Mouse (Mus musculus): ENCODE data around the gene Miga1.
"Not testable (repeated sequence)": the region's sequence is repeated elsewhere in the genome, so short reads cannot be mapped to it uniquely, and the experiment has no call there.

Gene Miga1

DNA sequence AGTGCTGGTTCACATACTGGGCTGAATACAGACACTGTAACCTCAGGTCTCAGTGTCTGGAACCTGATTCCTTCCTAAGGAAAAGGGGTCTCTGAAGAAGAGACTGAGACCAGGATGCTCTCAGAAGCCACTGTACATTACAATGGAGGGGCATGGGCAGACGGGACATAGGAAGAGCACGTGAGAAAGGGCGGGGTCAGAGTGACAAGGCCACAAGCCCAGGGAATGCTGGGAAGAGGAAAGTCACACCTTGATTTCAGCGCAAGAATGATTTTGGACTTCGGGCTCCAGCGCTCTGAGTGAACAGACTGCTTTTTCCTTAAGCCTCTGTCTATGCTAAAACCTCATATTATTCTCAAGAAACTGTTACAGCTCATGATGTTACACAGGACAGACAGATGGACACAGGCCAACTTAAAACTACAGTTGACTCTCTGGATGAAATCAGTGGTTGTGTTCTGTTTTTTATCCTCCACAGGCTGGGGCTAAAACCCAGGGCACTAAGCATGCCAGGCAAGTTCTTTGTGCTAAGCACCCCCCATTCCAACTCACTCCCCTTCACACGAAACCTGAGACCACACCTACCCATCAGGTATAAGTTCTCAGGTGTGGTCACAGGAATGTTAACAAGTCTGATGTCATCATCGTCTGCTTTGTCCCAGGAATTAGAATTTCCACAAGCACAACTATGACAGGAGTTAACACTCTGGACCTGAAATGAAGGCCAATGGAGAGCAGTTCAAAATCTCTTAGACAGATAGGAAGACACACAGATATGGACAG is 18.3 kb downstream of the Miga1 start:
- no peak for DNase-seq (ENCODE audit: low spot score)

DNA sequence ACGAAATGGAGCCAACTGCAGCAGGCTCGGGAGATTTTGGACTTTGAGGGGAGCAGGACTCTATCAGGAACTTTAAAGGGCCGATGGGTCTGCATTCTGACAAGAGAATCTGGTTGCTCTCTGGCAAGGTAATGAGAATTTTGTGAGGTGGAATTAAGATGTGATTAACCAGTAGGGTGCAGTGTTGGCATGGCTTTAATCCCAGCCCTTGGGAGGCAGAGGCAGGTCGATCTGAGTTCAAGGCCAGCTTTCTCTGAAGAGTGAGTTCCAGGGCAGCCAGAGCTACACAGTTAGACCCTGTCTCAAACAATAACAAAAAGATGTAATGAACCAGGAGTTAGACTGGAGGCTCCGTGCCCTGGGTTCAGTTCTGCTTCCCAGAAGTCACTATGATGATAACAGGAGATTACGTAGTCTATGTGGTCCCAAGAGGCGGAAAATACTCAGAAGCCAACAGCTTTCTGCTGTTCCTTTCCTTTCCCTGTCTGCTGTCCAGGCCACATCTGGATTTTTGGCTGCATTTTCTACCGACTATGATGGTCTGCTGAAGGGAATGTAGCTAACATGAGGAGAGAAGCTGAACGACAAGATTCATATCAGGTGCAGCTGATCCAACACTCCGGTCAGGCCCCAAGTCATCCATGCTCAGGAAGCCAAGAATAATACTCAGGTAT is 19.1 kb downstream of the Miga1 start:
- no peak for DNase-seq (ENCODE audit: low spot score)

DNA sequence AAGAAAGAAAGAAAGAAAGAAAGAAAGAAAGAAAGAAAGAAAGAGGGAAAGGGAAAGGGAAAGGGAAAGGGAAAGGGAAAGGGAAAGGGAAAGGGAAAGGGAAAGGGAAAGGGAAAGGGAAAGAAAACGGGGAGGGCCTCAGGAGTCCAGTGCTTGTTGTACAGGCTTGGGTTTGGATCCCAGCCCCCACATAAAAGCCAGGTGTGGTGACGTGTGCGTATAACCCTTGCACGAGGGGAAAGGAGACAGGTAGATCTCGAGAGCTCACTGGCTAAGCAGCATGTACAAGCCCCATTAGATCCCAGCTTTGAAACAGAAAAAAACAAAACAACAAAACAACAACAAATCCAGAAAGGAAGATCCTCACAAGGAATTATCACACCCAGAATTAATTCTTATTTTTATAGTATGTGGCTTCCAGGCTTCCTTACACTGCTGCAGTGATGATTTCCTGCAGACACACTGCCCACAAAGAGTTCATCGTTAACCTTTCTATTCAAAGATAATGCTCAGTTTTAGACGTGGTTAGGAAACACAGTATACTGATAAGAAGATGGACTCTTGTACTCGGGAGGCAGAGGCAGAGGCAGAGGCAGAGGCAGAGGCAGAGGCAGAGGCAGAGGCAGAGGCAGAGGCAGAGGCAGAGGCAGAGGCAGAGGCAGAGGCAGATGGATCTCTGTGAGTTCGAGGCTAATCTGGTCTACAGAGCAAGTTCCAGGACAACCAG is 23.6 kb downstream of the Miga1 start:
- DNase-seq (ENCODE audit: low spot score) = not testable (repeated sequence)

DNA sequence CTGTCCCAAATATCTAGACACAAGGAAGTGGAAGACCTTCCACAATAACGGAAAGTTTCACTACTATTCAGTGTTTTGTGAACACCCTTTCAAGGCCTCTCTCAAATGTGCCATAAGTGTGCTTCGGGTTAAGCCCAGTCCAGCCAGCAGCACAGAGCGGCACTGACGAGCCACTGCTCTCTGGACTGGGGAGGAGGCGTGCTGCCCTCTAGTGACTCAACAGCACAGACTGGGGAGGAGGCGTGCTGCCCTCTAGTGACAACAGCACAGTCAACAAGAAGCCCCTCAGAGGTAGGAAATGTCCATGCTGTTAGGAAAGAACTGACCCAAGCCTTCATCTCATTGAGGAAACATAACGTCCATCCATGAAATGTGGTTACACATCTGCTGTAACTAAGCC is 24.6 kb downstream of the Miga1 start:
- DNase-seq (ENCODE audit: low spot score) = peak; percentile 87

DNA sequence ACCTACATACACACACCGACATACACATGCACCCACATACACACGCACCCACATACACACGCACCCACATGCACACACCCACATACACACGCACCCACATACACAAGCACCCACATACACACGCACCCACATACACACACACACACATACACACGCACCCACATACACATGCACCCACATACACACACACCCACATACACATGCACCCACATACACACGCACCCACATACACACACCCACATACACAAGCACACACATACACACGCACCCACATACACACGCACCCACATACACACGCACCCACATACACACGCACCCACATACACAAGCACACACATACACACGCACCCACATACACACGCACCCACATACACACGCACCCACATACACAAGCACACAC is 25.5 kb downstream of the Miga1 start:
- DNase-seq (ENCODE audit: low spot score) = not testable (repeated sequence)

DNA sequence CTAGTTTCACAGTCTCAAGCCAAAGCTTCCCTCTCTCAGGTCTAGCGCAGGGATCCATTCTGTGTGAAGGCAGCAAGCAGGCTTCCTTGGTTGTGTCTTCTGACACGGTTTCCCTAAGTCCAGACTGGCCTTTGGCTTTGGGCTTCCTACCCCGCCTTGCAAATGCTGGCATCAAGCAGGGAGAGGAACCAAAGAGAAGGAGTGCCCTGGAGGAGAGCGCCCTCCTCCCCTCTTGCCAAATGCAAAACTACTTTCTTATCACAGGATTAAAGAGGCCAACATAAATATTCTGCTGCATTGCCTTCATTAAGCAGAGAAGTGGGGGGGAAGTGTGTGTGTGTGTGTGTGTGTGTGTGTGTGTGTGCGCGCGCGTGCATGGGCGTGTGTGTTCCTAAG is 31.0 kb downstream of the Miga1 start:
- DNase-seq (ENCODE audit: low spot score) = no peak

DNA sequence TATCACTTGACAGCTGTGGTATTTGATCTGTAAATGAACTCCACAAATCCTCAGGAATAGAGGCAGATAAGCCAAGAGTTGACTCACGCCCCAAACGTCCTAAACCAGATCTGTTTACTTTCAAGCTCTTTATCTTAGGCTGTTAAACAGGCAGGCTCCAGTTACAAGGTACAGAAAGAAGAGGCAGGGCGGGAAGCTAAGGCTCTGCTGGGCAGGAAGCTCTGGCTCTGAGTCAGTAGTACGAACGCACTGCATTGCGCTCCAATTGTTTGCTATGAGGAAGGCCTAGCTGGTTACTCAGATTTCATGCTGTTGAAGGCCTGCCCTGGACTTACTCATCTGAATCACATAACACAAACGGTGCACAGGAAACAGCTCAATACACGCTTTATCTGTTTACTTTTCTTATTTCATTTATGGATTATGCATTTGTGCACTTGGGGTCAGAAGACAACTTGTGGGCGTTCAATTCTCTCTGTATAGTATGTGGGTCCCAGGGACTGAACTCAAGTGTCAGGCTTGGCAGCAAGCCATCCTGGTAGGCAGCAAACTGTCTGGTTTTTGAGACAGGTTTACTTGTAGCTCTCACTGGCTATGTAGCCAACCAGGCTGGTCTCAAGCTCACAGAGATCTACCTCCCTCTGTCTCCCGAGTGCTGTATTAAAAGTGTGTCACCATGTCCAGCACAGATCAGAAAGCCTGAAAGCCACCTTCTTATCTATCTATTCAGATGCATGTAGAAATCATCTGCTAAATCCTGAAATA is 31.5 kb downstream of the Miga1 start:
- DNase-seq (ENCODE audit: low spot score) = no peak

DNA sequence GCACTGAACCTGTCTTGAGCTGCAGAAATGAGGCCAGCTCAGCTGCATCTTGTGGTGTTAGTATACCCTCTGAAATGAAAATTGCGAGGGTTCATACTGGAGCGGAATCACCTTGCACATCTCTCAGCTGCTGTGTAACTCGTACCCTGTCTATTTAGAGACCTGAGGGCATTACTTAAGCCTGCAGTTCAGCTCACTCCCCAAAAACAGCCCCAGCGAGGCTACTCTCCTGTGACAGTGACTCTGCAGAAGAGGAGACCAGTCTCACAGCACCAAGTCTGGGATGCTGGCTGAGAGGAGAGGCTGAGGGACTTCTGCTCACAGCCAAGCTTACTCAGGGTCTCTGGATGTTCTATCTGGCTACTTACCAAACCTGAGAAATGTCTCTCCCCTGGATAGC is 34.2 kb downstream of the Miga1 start:
- DNase-seq (ENCODE audit: low spot score) = no peak

DNA sequence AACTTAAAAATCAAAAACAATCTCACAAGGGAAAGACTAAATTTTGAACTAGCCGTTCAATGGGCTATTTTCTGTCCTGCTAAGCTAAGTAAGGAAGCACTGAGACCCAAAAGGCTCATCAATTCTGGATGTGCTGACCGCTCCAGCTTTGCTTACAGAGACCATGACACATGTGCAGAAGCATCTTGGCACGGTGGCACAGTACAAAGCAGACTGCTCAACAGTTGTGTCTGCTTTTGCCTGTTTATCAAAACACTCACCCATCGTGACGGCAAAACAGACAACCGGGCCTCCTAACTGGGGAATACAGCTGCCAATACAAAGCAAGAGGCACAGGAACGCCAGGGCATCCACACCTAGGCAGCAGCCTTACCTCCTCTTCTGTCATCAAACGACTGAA is 35.1 kb downstream of the Miga1 start:
- DNase-seq (ENCODE audit: low spot score) = no peak

DNA sequence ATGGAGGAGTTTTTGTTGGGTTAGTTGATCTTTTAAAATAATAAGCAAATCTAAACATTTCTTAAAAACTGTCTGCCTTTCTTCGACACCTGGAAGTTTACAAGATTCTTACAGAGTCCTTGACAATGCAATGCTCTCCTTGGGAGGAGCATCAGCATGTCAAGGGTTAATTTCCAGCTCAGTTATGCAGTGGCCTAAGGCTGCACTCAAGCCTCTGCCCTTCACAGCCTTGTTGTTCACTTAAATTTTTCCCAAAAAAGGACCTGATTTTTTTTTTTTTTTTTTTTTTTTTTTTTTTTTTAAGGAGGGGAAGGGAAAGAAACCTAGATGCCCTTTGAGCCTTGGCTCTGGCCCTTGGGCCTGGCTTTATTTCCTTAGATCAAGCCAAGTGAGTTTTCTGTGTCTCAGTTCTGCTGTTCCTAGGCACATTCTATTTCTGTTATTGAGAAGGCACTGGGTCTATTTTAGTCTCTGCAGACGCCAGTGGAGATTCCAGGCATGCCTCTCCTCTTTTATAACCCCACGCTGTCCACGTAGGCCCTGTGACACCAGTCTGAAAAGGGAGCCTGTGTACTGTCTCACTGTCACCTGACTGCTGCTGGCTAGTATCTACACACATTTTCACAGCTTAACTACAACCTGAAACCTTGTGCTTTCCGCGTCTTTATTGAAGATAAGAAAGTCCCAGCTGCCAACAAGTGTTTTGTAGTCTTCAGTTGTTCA is 36.0 kb downstream of the Miga1 start:
- DNase-seq (ENCODE audit: low spot score) = no peak

DNA sequence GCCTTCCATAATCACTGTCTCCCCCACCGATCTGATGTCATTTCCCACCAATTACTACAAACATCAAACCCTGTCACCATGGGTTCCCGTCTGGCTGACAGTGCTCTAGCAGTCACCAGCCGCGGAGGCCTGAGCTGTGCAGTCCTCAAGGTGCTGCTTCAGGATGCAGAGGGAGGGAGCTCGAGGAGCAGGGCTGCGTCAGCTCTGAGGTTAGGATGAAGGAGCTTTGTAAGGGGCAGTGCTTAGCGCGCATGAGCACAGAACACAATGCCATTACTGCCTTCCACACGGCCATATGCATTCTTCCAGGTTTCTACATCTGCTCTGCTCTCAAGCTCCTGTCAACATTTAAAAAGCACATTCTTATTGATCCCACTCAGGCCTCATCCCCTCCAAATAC is 37.2 kb downstream of the Miga1 start:
- DNase-seq (ENCODE audit: low spot score) = no peak

DNA sequence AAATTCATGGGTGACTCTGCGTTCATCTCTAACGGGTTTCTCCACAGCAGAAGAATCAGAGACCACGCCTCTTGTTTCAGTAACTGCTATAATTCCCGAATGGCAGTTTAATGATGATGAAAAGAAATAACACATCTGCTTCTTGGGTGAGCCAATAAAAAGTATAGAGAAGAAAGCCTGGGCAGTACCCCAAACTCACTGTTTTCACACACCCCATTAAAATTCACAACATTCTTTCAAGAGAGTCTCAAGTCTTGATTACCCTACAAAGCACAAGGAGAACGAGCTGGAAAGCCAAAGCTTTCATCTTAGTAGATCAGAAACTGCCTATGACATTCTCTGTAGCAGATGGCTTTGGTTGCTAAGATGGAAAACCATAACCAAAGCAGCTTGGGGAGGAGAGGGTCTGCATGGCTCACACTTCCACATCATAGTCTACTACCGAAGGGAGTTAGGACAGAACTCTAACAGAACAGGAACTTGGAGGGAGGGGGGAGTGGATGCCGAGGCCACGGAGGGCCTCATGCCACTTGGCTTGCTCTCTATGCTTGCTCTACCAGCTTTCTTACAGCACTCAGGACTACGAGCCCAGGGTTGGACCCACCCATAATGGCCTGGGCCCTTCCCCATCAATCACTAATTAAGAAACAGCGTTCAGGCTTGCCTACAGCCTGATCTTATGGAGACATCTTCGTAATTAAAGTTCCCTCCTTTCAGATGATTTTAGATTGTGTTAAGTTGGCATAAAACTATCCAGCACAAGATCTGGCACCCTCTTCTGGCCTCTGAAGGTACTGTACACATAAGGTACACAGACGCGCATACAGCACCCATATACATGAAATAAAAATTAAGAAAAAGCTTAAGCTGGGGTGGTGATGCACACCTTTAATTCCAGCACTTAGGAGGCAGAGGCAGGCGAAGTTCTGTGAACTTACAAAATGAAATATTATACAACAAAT is 39.5 kb downstream of the Miga1 start:
- DNase-seq (ENCODE audit: low spot score) = no peak

DNA sequence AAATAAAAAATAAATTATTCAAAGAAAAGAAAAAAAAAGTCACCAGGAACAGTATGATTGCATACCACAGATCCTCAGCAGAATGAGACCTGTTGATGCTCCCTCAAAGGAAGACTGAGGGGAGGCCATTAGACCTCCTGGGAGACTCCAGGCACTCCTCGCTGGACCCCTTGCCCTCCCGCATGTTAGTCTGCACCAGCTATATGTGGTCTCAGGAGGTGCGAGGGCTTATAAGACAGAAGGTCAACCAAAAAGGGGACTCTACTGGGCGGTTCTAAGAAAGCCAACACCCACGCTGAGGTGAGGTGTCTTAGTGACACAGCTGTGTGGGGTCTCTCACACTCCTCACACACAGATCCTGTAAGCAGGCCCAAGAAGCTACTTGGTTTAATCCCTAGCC is 44.3 kb downstream of the Miga1 start:
- no peak for DNase-seq (ENCODE audit: low spot score)

DNA sequence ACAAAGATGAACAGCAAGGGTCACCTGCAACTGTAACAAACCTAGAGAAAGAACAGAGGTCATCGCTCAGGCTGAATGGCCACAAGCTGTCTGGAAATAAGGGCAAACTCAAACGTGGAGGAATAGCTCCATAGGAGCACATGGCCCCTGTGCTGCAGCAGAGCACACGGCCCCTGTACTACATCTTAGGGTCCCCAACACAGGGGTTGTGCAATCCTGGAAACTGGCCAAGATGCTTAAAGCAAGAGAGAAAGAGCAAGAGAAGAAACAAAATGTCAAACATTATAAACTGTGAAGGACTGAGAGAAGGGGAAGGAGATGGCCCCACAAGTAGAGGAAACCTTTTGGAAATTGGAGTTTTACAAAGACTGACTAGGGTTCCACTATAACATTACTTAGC is 45.8 kb downstream of the Miga1 start:
- DNase-seq (ENCODE audit: low spot score) = no peak

DNA sequence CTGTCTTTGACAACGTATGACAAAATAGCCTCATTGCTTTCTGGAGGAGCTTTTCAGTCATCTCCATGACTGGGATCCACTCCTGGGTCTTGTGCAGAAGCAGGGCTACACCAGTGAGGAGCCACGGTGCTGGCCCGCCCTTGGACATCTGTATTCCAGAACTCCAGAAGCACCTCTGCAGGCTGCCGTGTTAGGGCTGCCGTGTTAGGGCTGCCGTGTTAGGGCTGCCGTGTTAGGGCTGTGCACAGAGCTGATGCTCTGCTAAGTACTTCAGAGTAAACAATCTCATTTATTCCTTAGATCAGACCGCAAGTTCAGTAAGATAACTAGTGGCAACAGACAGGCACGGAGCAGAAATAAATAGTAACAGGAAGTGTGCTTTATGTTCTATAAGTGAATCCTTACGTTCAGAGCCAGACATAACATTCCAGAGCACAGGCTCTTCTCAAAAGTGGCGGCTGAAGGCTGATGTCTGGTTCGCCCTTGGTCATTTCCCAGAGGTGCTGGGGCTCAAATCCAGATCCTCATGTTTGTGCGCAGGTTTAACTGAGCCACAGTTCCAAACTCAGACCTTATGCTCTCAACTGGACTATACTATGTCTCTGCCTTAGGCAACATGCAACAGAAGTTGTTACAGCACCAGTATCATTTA is 46.6 kb downstream of the Miga1 start:
- DNase-seq (ENCODE audit: low spot score) = no peak

DNA sequence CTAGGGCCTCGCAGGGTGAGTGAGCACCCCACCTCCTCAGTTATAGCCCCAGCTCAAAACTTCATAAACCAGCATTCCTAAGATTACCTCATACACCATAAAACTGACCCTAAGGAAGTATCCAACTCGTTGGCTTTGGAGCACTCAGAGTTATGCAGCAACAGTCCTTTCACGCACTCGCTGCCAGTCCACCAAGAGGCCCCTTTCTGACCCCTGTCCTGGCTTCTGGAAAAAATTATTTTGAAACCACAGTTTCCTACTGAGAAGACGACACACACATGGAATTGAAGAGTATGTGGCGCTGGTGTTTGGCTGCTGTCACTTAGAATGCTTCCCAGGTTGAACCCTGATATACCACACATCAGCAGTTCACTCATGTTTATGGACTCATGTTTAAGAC is 48.3 kb downstream of the Miga1 start:
- no peak for DNase-seq (ENCODE audit: low spot score)

DNA sequence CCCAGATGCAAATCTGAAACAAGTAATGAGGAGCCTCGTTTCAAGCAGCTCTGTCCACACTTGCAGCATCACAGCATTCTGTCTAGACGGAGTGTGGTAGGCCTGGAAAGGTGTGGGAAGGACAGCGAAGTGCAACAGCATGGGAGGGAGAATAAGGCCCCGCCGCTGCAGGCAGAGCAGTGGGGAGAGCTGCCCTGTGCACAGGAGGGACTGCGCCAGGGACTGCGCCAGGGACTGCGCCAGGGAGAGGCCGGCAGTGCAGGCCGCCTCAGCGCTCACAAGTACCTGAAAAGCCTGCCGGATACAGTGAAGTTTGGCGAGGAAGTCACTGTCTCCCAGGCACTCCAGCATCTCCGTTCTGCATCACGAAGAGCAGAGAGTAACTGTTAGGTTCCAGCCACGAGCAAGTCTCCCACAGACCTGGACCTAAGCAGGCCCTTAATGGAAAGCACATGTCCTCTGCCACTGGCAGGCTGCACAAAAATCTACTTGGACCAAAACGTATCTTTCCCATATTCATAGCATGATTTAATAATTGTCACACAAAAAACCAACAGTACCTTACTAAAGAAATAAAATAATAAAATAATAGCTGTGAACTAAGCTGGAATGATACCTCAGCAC is 49.9 kb downstream of the Miga1 start:
- DNase-seq (ENCODE audit: low spot score) = no peak

DNA sequence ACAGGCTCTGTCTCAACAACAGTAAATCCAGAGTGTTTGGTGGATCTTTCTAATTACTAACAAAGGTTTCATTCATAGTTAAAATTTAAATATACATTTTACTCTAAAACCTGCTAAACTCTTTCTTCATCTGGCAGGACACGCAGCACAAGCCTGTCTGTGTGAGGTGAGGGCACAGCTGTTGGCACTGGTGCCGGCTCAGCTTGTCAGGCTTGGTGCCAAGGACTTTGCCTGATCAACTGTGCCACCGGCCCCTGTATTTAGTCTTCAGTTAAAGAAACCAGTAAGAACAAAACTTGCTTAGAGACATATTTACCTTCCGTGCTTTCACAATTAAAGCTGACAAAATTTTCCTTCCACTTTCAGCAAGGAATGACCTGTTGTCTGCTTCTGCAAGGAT is 51.5 kb downstream of the Miga1 start:
- no peak for DNase-seq (ENCODE audit: low spot score)

DNA sequence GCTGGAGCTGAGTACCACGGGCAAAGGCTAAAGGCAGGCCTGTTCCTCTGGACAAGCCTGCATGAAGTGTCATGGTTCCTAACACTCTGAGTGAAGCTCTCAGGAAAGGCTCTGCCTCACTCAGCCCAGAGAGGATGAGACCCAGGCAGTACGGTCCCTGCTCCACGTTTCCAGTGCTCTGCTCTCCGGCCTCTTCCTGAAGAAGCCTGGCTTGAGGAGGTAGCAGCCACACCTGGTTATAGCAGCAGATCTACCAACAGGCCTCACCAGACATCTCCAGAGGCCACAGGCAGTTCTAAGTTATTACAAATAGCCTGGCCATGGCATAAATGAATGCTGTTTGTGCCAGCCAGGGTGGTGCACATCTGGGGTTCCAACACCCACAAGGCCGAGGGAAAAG is 51.9 kb downstream of the Miga1 start:
- no peak for DNase-seq (ENCODE audit: low spot score)

DNA sequence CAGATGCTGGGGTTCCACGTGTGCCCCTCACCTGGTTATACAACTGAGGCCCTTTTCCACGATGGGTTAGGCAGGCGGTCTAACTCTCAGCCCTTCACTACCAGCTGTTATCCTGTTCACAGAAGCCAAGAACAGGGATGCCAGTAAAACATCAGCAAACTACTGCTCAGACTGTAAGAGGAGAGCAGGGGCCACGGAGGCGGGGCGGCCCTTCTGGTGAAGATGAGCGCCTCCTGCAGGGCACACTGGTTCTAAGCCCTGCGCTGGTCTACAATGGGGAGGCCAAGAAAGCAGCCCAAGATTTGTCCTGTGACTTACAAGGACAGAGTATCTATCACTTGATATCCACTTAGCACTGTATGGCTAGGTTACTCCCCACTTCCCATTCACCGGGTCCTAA is 52.4 kb downstream of the Miga1 start:
- DNase-seq (ENCODE audit: low spot score) = no peak
